Mouse (Mus musculus) 3T3-L1 (cell line): ENCODE results near the gene Txndc12.

ENCODE experiments used
- DNase-seq: peaks from one replicate; pipeline ENCODE4 v3.0.0-alpha.2; 2015; ENCODE audit warnings: low read depth, low spot score

Gene Txndc12

GRCm38 (mm10) chr4:108834115-108834970, at the start of gene Txndc12:
Txndc12 (plus strand) TSS chr4:108834601.
- peak; percentile 97 for DNase-seq

- peak; percentile 27 for DNase-seq
Observed at GRCm38 (mm10) chr4:108789258-108789936, 45.0 kb upstream of the Txndc12 start.

- no peak for DNase-seq
Observed at GRCm38 (mm10) chr4:108790507-108790906, 43.9 kb upstream of the Txndc12 start.

- DNase-seq, result no peak
Observed at GRCm38 (mm10) chr4:108793941-108794340, 40.5 kb upstream of the Txndc12 start.

- DNase-seq, result no peak
Observed at GRCm38 (mm10) chr4:108796701-108797100, 37.7 kb upstream of the Txndc12 start.

GRCm38 (mm10) chr4:108798083-108798830, 36.1 kb upstream of the Txndc12 start:
- DNase-seq, result peak; percentile 87

GRCm38 (mm10) chr4:108803535-108803934, 30.9 kb upstream of the Txndc12 start:
- DNase-seq, result no peak

- DNase-seq, result no peak
Observed at GRCm38 (mm10) chr4:108811142-108811541, 23.3 kb upstream of the Txndc12 start.

DNA sequence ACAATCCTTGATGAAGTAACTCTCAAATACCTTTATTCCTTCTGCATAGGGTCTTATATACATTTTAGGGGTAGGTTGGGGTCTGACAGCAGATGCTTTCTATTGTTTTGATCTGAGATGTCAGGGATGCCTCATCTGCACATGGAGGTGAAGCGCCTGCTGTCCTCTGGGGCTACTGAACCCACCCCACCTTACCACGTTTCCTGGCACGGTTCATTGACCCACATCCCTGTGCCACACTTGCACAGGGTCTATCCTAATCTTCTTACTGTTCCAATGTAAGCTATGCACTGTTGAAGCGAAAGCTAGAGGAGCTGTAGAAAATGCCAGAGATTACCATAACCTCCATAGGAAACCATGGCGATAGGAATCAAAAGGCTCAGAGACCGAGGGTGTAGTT, 22.9 kb upstream of the Txndc12 start:
- DNase-seq, result no peak

GRCm38 (mm10) chr4:108825677-108826076, 8.7 kb upstream of the Txndc12 start:
- no peak for DNase-seq

DNA sequence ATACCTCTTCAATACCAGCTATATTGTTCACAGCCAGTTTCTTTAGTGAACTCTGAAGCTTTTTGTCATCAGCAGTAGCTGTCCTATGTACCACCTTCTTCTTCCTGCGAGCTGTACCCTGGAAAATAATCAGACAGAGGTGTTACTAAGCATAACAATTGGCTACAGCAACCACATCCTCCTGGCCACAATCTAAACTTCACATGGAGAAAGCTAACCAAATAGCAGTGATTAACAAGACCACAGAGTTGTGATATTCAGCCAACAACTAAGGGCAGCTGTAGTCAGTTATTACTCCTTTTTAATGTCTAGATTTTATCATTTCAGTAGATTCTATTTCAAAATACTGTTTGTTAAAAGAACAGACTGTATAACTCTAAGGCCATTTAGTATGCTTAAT, 8.3 kb upstream of the Txndc12 start:
- no peak for DNase-seq

DNA sequence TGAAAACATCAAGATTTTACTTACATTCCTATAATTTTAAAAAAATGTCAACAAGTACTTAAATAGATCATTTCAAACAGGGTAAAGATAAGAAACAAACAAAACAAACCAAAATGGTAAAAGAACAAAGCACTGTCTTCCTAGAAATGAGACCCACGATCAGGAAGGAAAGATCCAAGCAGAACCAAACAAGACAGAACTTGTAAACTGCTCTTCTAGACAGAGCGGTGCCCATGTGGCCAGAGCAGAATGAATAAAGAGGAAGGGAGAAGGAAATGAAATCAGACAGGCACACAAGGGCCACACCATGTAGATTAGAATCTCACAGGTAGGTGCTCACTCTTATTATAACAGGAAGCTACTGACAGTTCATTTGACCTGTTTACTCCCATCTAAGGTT, 7.8 kb upstream of the Txndc12 start:
- DNase-seq, result no peak

DNA sequence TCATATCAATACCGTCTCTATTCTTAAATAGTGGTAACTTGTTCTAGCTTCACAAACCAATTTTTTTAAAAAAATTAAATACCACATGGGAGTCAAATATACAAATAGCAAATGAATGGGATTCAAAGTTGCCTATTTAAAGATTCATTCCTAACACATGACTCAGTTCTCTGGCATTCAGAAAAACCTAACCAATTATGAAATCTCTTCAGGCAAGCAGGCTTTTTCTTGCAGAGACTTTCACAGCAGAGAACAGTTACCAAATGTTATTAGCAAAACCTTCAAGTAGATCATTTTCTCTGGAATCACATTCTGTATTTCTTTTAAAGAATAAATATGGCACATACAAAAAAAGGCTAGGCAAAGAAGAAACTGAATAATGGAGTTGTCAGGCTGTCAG, 3.7 kb upstream of the Txndc12 start:
- DNase-seq, result peak; percentile 80

GRCm38 (mm10) chr4:108832916-108833827, 1.2 kb upstream of the Txndc12 start, which contains the start of gene Btf3l4:
Btf3l4 (minus strand) TSS chr4:108833614.
- peak; percentile 91 for DNase-seq

- no peak for DNase-seq
Observed at GRCm38 (mm10) chr4:108833828-108834114, 630 bp upstream of the Txndc12 start.

GRCm38 (mm10) chr4:108834971-108835311, 540 bp downstream of the Txndc12 start:
- DNase-seq, result peak; percentile 59

DNA sequence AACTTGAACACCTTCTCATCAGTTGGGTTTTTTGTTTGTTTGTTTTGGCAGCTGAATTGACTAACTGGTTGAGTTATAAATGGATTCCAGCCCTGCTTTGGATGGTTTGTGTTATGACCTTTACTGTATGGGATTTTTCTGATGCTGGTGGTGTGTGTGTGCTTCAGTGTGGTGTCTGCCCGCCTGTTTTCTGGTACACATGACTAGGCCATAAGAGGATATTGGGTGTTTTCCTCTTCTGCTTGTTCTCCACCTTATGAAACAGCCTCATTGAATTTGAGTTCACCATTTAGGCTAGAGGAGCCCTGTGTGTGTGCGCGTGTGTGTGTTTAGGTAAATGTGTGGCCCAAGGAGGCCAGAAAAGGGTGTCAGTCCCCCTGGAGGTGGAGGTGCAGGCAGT, 1.1 kb downstream of the Txndc12 start:
- DNase-seq, result peak; percentile 48

DNA sequence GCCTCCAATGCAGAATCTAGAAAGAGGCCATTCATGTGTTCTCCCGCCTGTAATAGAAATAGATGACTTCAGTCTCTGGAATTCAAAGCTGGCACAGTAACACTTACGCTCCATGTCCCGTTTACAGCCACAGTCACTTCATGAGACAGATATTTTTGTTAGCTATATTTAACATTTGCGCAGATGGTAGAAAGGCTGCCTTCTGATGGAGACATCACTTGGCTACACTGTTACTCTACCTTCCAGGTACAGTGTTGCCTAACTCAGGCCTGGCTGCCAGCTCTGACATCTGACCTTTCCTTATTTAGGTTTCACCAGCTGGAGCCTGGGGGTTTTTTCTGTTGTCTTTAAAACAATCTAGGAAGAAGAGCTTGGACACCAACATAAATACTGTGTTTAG, 3.6 kb downstream of the Txndc12 start:
- DNase-seq, result peak; percentile 54

GRCm38 (mm10) chr4:108841920-108842578, 7.6 kb downstream of the Txndc12 start:
- DNase-seq, result no peak

DNA sequence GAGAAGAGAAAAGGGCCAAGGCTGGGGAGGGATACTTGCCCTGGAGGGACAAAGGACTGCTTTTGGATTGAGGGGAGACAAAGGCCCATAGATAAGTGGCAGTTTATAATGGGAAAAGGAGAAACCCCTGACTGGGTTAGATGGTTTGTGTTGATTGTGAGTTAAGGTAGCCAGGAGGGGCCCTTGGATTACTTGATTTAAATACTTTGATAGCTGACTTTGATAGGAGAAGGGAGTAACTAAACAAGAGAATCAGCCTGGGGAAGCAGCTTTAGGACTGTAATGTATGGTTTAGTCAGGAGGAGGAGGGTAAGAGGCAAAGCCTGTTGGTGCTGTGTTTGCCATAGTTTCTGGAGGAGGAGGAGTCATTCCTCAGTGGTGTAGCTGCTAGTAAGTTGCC, 8.9 kb downstream of the Txndc12 start:
- DNase-seq, result no peak
